Comparison of ENCODE assay signal across 18 mouse cellular contexts in genomic region chr7:103762212-103762611, GRCm38 (mm10). TPM values are rescaled to one million over a fixed set of nuclear protein-coding genes. Genes with fewer than 3 reads are reported as not detected.
"Had no signal": no experiment of that assay in that cellular context is flagged by ENCODE, and none has a peak within 500 bp of the region (broad histone marks: within the 10 kb centered on the region; RNA-seq: fewer than 3 reads in every experiment).

No protein-coding gene starts in this region.

RNA-seq across cellular contexts. Expression of gene Olfr630, which starts 5.1 kb away (rescaled TPM):
- total RNA-seq: megakaryocyte progenitor cell, adult 5-6 weeks; midbrain, postnatal 0 days; monocyte, adult 5-6 weeks had no signal
- polyA plus RNA-seq: liver, embryonic 13.5 days; liver, embryonic 15.5 days; lung, embryonic 14.5 days; lung, embryonic 16.5 days; midbrain, embryonic 11.5 days; midbrain, embryonic 13.5 days; midbrain, embryonic 15.5 days; midbrain, postnatal 0 days; neural tube, embryonic 11.5 days; neural tube, embryonic 13.5 days; neural tube, embryonic 15.5 days; small intestine, adult 2 months; stomach, embryonic 15.5 days; stomach, postnatal 0 days; testis, adult 2 months; thymus, adult 2 months had no signal

RNA-seq across cellular contexts. Expression of gene Olfr69, which starts 9.2 kb away (rescaled TPM):
- total RNA-seq: megakaryocyte progenitor cell, adult 5-6 weeks; midbrain, postnatal 0 days; monocyte, adult 5-6 weeks had no signal
- polyA plus RNA-seq: liver, embryonic 13.5 days; liver, embryonic 15.5 days; lung, embryonic 14.5 days; lung, embryonic 16.5 days; midbrain, embryonic 11.5 days; midbrain, embryonic 13.5 days; midbrain, embryonic 15.5 days; midbrain, postnatal 0 days; neural tube, embryonic 11.5 days; neural tube, embryonic 13.5 days; neural tube, embryonic 15.5 days; small intestine, adult 2 months; stomach, embryonic 15.5 days; stomach, postnatal 0 days; testis, adult 2 months; thymus, adult 2 months had no signal

RNA-seq across cellular contexts. Expression of gene Olfr68, which starts 17.3 kb away (rescaled TPM):
- total RNA-seq: megakaryocyte progenitor cell, adult 5-6 weeks; midbrain, postnatal 0 days; monocyte, adult 5-6 weeks had no signal
- polyA plus RNA-seq: liver, embryonic 13.5 days; liver, embryonic 15.5 days; lung, embryonic 14.5 days; lung, embryonic 16.5 days; midbrain, embryonic 11.5 days; midbrain, embryonic 13.5 days; midbrain, embryonic 15.5 days; midbrain, postnatal 0 days; neural tube, embryonic 11.5 days; neural tube, embryonic 13.5 days; neural tube, embryonic 15.5 days; small intestine, adult 2 months; stomach, embryonic 15.5 days; stomach, postnatal 0 days; testis, adult 2 months; thymus, adult 2 months had no signal

RNA-seq across cellular contexts. Expression of gene Olfr629, which starts 17.5 kb away (rescaled TPM):
- total RNA-seq: megakaryocyte progenitor cell, adult 5-6 weeks; midbrain, postnatal 0 days; monocyte, adult 5-6 weeks had no signal
- polyA plus RNA-seq: lung, embryonic 14.5 days; lung, embryonic 16.5 days; midbrain, embryonic 11.5 days; midbrain, embryonic 13.5 days; midbrain, embryonic 15.5 days; midbrain, postnatal 0 days; neural tube, embryonic 11.5 days; neural tube, embryonic 13.5 days; neural tube, embryonic 15.5 days; small intestine, adult 2 months; stomach, embryonic 15.5 days; stomach, postnatal 0 days; testis, adult 2 months; thymus, adult 2 months had no signal

RNA-seq across cellular contexts. Expression of gene Olfr67, which starts 29.4 kb away (rescaled TPM):
- total RNA-seq: megakaryocyte progenitor cell, adult 5-6 weeks; midbrain, postnatal 0 days; monocyte, adult 5-6 weeks had no signal
- polyA plus RNA-seq: liver, embryonic 13.5 days; liver, embryonic 15.5 days; lung, embryonic 14.5 days; lung, embryonic 16.5 days; midbrain, embryonic 11.5 days; midbrain, embryonic 13.5 days; midbrain, embryonic 15.5 days; midbrain, postnatal 0 days; neural tube, embryonic 11.5 days; neural tube, embryonic 13.5 days; neural tube, embryonic 15.5 days; small intestine, adult 2 months; stomach, embryonic 15.5 days; stomach, postnatal 0 days; testis, adult 2 months; thymus, adult 2 months had no signal
